Mouse (Mus musculus) thymus, postnatal 0 days (tissue): ENCODE measurements at regions not wholly inside any gene's neighbourhood (a gene's known extent, or its start where the extent isn't known, plus 50 kb on each side); places are given as distances from the start of the nearest gene placed in this dataset.

Experiments used
- DNase-seq: peaks from one replicate; pipeline ENCODE4 v3.0.0-alpha.2; 2015; ENCODE audit warnings: low spot score

DNA sequence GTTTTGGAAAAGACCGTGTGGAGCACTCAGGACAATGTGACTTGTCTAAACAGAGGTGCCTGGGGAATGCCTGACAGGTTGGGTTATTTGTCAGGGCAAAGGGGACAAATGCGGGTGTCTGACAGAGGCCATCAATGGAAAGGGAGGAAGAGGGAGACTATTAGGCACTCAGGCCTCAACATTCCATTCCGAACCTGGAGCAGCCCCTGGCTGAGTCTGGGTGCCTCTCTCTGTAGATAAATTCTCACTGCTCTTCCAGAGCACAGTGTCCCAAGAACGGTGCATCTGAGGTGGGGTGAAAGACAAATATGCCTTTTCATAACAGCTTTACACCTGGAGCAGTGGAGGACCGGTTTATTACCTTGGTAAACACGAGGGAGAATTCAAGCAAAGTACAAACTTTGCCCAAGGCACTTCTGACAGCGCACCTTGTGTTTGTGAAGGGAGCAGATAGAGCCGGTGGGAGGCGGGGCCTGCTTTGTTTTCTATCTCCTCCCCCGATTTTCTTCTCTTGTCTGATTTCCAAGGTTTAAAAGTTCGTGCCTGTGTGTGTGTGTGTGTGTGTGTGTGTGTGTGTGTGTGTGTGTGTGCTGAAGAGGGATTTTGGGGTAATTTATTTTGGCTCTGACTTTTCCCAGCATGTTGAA, 68.4 kb upstream of the Bcl6 start:
- peak; percentile 9 for DNase-seq

DNA sequence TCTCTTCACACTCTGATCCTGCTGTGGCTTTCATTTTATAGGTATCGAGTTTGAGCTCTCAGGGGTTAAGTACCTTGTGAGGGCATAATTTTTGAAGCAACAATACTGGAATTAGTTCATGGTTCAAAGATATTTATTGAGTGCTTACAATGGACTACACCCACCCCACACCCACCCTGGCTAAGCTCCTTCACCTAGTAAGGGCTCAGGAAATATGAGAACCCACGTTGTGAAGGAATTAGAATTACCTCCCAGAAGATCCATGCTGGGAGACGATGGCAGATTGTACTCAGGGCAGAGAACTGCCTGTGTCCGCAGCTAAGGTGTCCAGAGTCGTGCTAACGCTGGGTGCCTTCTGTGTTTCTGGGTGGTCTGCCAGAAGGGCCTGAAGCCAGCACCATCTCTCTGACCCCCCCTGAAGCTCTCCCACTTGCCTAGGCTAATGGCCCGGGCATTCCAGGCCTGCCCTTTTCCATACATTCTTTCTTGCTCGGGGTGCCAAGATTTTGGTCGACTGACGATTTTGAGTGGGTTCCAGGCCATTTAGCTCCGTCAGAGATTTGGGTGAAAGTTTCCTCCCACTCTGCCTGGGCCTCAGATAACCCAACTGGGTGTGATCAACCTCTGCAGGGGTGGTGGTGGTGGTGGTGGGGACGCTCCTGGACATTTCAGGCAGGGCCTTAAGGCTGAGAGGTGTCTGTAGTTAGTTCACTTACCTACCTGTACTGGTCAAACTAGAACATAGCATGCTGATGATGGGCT, 67.7 kb upstream of the Bcl6 start:
- no peak for DNase-seq

DNA sequence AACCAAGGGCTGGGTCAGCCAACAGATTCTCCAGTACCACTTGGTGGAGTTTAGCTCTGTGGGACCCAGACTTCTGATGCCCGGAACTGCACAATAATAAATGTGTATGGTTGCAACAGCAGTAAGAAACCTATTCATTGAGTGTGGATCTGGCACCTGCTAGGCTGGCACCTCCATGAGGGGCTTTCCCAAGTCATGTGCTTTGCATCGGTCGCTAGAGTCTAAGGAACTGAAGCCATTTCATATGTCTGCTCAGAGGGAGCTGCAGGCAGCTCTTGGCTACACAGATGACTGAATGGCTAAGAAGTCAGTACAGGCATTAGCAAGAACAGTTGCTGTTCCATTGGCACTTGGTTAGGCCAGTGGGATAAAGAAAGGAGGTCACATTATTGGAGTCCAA, 65.6 kb upstream of the Bcl6 start:
- no peak for DNase-seq

DNA sequence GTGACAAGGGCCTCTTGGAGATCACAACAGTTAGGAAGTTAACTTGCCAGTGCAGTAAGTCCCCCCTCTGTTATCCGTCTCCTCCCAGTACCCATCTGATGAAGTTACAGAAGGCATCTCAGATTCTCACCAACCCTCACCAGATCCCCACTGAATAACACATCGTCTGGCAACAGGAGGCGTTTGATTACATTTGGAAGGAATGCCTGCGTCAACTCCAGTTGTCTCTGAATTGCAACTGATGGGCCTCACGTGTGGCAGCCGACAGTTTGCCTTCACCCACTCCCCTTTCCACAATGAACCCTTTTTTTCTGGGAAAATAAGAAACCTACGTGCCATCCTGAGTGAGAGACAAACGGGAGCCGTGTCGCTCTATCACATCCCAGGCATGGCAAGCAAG, 64.8 kb upstream of the Bcl6 start:
- DNase-seq = no peak

DNA sequence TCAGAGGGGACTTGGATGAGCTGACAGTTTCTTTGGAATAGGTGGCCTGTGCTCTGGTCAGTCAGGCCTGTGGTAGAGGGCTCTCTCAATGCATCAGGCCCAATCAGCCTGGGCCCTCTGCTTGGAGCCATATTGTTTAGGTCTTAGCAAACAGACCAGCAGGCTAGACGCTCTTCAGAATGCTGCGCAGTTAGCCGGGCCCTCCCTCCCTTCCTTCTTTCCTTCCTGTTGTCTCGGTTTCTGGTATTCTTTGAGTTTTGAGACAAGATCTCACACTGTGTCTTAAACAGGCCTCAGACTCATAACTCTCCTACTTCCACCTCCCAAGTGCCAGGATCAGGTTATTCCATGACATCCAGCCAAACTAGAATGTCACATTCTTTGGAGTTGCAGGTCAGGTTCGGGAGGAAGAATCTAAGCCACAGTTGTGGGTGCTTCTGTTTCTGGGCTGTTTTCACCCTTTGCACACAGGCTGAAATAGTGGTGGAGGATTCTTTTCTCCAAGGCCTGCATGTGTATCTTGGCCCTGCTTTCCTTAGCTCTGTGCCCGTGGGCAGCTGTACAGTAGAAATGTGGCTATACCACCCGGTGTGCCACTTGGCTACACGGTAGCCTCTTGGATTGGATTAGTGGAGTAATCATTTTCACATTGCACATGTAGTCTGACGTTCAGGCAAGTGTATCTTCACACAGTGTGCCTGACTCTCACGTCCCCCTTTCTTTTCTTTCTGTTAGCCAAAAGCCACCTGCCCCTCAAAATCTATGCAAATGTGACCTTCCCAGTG, 62.4 kb upstream of the Bcl6 start:
- peak; percentile 17 for DNase-seq

DNA sequence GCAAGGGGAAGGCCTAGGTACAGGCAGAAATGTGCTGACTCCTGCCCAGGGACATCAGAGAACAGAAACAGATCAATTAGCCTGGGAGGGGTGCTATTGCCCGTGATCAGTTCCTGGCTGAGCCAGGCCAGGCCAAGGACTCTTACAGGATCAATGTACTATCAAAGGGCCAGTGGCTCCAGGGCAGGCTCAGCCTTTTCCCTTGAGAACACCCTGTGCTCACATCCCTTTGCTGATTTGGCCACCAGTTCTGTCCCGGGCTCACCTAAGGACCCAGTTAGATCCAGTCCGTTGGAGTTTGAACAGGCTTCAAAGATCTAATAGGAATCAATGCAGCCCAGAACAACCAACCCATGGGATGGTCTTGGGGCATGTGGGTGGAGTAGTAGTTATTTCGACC, 55.1 kb upstream of the Bcl6 start:
- no peak for DNase-seq

DNA sequence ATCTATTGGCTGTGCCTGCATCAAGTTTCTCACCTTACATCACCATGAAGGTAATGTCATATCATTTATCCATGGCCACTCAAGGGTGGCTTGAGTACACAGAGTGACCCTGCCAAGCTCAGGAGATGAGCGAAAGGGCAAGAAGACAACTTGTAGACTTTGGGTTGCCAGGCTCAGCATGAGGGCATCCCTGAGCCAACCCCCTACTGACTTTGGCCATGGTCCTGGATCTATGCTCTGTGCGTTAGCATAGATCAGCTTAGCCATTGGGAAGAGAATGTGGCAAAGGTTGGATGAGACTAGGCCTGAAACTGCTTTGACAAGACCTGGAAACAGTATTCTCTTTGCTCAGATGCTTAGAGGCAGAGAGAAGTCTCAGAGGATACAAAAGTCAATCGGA, 54.3 kb upstream of the Bcl6 start:
- no peak for DNase-seq

DNA sequence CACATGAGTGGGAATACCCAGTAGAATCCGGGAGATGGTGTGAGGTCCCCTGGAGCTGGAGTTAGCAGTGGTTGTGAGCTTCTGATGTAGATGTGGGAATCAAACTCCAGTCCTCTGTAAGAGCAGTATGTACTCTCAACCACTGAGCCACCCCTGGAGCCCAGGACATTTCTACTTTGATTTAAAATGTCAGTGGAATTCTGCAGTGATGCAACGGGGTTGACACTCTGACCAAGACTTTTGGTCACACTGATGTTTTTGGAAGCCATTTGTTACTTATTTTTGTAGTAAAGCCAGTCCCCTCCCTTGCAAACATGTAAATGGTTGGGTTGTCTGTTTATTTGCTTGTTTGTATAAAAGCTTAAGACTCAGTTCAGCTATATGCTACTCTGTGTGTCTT, 53.6 kb upstream of the Bcl6 start:
- no peak for DNase-seq

DNA sequence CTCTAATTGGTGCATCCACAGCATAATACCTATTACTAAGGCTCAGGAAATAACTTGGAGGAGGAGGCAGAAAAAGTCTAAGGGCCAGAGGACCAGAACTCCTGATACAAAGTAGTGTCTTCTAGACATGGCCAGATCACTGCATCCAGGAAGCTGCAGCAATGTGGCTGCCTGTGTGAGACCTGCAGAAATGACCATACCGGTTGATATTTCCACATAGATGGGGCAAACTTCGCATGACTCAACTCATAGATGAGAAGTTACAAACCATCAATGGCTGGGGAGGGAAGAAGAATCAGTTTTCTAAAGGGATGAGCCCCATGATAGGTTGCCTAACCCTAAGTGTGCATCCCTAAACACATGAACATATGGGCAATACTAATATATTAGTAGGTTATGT, 52.8 kb upstream of the Bcl6 start:
- DNase-seq = no peak

DNA sequence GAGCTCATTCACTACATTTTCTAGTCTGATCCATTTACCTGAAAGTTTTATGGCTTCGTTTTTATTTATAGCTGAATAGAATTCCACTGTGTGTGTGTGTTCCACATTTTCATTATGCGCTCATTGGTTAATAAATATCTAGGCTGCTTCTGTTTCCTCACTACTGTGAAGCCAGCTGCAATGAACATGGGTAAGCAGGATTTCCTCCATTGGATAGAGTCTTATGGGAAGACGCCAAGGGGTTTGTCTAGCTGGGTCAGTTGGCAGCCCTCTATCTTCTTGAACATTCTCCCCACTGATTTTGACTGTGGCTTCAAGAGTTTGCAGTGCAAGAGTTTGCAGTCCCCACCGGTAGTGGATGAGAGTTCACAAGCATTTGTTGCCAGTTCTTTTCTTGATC, 51.1 kb upstream of the Bcl6 start:
- no peak for DNase-seq
